Mouse (Mus musculus) lung, adult 2 months (tissue): ENCODE data around the gene Cd27. TPM values are rescaled to one million over a fixed set of nuclear protein-coding genes. Genes with fewer than 3 reads are reported as not detected.
"Not testable (repeated sequence)": the region's sequence is repeated elsewhere in the genome, so short reads cannot be mapped to it uniquely, and the experiment has no call there.

Experiments used
- DNase-seq: peaks from one replicate; pipeline ENCODE4 v3.0.0; 2022
- H3K4me1 ChIP-seq: fragments of 200-500 bp; 2 replicates; pipeline ENCODE4 v1.6.1; 2011; ENCODE audit warnings: low read length; ENCODE audit not compliant: control insufficient read depth, insufficient read depth
- H3K4me3 ChIP-seq: fragments of 200-500 bp; replicated peaks from 2 replicates; pipeline ENCODE3; 2011; ENCODE audit warnings: low read depth, mild to moderate bottlenecking, control low read depth, low read length; ENCODE audit errors: extremely low read depth
- CTCF ChIP-seq: fragments of 200-500 bp; IDR thresholded peaks from 2 replicates; pipeline ENCODE4 v1.5.1; 2011; ENCODE audit warnings: mild to moderate bottlenecking, low read length, control low read depth; ENCODE audit not compliant: insufficient read depth
- POLR2A ChIP-seq: fragments of 200-500 bp; IDR thresholded peaks from 2 replicates; pipeline ENCODE4 v1.6.1; 2011; ENCODE audit warnings: low read depth, mild to moderate bottlenecking, control low read depth, low read length, borderline replicate concordance; ENCODE audit errors: extremely low read depth
- WGBS: fragments of 180-500 bp; shearing (Covaris S2); methylation state at CpG from one replicate; pipeline ENCODE4 v1.1.7; 2018; 5-methylcytosine and 5-hydroxymethylcytosine counted together
- polyA plus RNA-seq: library from polyadenylated mRNA; depleted of rRNA; stranded (reverse); fragments of >200 nt; gene quantifications from 2 replicates; pipeline ENCODE4 v1.2.3, GENCODE M21; 2012; rRNA removed

The Cd27 gene
- polyA plus RNA-seq, result 8.1 and 9.8 TPM in 2 replicates

DNA sequence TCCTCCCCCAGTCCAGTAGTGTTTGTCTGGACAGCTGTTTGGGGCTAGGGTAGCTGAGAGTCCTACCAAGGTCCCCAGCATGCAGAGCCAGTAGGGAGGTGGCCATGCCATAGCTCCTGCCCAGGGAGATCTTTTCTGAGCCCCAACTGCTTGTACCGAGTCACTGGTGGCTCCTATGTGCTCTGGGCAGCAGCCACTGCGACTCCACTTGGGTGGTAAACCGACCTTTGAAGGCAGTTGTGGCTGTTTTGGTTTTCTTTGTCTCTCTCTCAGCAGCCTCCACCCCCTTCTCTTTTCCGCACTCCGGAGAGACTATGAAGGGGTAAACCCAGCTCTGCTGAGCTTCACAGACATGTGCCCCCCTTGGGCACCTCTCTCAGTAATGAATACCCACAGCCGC, at the start of gene Cd27:
Gene Cd27, minus strand, starts transcription at position 229 of the 400 bp plus-strand sequence.
- 62% methylated on average over 6 of the region's 6 CpGs for WGBS
- Histone ChIP-seq H3K4me3 (no peak within 1 kb of the TSS), H3K4me1 (peaks cover 7% of the 10 kb centered on the region)
- no peak for DNase-seq
- TF ChIP-seq CTCF (no peak), POLR2A (no peak)

DNA sequence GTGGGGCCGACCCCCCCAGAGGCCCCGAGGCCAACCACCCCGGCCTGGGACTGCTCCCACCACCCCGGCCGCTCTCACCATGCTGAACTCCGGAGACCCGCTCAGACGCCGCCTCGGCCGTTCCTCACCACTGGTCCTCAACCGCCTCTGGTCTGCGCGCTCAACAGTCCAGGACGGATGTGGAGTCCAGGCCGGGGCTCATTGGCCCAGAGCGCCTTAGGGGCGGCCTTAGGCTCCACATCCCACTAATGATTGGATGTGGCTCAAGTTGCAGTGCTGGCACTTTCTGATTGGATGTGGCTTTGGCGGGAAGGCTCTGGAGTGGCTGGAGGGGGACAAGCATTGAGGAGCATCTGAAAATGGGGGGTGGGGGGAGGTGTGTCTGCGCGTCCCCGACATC, 49.1 kb upstream of the Cd27 start, which contains the start of gene Tuba3a:
Gene Tuba3a, minus strand, starts transcription at position 153 of the 400 bp plus-strand sequence.
- no peak for DNase-seq
- no peak for TF ChIP-seq CTCF
- no peak for TF ChIP-seq POLR2A
- 95% methylated on average over 22 of the region's 22 CpGs for WGBS
- Histone ChIP-seq H3K4me3 (no peak within 1 kb of the TSS), H3K4me1 (no peaks in the 10 kb centered on the region)

DNA sequence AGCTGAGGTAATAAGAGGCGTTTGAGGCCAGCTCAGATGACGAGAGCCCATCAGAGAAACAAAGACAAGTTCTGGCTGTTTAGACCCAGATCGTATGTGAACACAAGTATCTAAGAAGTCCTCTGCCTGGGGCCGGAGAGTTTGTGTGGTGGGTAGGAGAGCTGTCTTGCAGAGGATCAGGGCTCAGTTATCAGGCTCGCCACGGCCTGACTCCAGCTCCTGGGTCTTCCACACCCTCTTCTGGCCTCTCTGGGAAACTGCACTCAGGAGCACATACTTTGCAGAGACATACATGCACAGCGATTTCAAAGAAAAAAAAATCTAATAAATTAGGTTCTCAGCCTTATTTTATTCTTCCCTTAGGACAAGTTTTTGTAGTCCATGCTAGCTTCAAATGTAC, 47.9 kb upstream of the Cd27 start:
- DNase-seq, result no peak
- Histone ChIP-seq H3K4me3 (no peak overlapping the region), H3K4me1 (no peaks in the 10 kb centered on the region)
- TF ChIP-seq POLR2A (no peak), CTCF (no peak)
- 92% methylated on average over 7 of the region's 7 CpGs for WGBS

DNA sequence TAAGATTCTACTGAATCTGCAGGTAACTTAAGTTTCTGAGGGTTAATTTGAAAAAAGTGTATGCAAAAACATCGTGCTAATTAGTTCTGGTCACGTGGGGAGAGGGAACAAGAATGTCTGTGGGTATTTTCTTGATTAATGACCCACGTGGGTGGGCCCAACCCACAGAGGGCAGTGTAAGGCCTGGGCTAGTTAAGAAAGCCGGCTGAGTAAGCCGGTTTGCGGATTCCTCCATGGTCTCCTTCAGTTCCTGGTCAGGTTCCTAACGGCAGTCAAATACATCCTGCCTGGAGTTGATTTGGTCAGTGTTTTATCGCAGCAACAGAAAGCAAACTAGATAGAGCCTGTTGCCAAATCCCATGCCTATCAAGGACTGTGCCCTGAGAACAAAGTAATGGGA, 47.4 kb upstream of the Cd27 start:
- Histone ChIP-seq H3K4me1 (no peaks in the 10 kb centered on the region), H3K4me3 (no peak overlapping the region)
- DNase-seq, result no peak
- 35% methylated on average over 8 of the region's 8 CpGs for WGBS
- TF ChIP-seq CTCF (no peak), POLR2A (no peak)

DNA sequence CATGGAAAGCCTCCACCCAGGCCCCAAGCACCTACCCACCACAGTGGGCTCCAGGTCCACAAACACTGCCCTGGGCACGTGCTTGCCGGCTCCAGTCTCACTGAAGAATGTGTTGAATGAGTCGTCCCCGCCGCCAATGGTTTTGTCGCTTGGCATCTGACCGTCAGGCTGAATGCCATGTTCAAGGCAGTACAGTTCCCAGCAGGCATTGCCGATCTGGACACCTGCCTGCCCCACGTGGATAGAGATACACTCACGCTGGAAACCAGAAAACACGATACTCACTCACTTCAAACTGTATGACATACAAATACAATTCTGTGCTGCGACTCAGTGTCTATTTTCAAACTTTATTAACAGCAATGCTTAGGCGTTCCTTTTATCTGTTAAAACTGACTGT, 45.9 kb upstream of the Cd27 start:
- H3K4me1 ChIP-seq, DNase-seq, H3K4me3 ChIP-seq: not testable (repeated sequence)
- WGBS, result 86% methylated on average over 13 of the region's 13 CpGs

DNA sequence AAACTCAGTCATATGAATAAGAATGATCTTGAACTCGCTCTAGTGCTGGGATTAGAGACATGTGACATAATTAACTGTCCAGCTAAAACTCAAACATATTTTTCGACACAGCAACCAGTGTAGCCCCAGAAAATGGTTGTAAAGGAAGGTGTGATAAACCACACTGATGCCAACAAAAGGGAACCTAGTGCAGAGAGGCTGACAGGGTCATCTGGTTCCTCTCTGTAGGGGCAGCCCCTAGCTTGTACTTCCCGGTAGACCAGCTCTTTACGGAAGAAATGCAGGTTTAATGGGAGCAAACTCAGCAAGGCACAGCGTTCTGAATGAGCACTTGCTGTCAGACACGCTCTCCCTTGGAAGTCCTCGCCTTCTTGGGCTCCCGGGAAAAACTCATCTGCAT, 42.9 kb upstream of the Cd27 start:
- no peak for DNase-seq
- TF ChIP-seq CTCF (no peak), POLR2A (no peak)
- WGBS, result 58% methylated on average over 8 of the region's 8 CpGs
- Histone ChIP-seq H3K4me1 (no peaks in the 10 kb centered on the region), H3K4me3 (no peak overlapping the region)

DNA sequence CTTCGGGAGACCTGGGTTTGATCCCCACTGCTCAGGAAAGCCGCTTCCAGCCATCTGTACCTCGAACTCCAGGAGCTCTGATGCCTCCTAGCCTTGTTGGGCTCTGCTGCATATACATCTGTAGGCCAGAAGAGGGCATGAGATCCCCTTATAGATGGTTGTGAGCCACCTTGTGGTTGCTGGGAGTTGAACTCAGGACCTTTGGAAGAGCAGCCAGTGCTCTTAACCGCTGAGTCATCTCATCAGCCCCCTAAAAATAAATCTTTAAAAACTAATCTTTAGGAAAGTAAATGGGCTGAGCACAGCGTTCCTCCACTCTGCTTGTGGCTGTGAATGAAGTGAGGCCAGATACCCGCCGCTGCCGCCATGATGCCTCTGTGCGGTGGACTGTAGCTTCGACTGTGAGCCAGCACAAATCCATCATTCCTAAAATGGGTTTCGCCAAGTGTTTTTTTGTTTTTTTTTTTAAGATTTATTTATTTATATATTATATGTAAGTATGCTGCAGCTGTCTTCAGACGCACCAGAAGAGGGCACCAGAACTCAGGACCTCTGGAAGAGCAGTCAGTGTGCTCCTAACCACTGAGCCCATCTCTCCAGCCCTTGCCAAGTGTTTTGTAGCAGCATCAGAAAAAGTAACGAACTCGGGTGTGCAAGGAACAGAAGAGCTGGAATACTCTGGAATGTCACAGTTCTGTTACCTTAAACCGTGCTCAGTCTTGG, 38.2 kb upstream of the Cd27 start:
- no peaks in the 10 kb centered on the region for H3K4me1 ChIP-seq
- H3K4me3 ChIP-seq, result no peak overlapping the region
- peak; percentile 25 for DNase-seq
- 41% methylated on average over 15 of the region's 15 CpGs for WGBS
- peak; percentile 63 for TF ChIP-seq CTCF
- TF ChIP-seq POLR2A, result no peak

DNA sequence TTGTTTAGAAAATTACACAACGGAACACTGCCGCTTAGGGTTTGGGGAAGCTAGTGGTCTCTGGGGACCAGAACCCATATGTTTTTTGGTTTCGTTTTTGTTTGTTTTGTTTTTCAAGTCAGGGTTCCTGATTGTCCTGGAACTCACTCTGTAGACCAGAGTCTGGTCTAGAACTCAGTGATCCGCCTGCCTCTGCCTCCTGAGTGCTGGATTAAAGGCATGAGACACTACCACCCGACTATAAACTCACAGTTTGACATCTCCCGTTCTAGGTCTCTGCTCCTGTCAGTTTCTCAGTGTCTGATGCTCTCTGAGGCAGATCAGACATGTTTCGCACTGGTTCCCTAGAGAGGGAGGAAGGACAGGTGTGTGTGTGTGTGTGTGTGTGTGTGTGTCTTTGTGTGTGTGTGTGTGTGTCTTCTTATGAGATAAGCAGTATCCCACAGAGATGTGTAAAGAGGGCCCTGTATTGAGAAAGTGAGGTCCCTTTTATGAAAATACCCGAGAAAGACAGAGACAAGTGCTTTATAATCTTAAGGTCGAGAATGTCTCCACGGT, 35.5 kb upstream of the Cd27 start:
- no peak overlapping the region for H3K4me3 ChIP-seq
- no peaks in the 10 kb centered on the region for H3K4me1 ChIP-seq
- TF ChIP-seq CTCF (no peak), POLR2A (no peak)
- DNase-seq, result no peak
- 69% methylated on average over 10 of the region's 10 CpGs for WGBS

DNA sequence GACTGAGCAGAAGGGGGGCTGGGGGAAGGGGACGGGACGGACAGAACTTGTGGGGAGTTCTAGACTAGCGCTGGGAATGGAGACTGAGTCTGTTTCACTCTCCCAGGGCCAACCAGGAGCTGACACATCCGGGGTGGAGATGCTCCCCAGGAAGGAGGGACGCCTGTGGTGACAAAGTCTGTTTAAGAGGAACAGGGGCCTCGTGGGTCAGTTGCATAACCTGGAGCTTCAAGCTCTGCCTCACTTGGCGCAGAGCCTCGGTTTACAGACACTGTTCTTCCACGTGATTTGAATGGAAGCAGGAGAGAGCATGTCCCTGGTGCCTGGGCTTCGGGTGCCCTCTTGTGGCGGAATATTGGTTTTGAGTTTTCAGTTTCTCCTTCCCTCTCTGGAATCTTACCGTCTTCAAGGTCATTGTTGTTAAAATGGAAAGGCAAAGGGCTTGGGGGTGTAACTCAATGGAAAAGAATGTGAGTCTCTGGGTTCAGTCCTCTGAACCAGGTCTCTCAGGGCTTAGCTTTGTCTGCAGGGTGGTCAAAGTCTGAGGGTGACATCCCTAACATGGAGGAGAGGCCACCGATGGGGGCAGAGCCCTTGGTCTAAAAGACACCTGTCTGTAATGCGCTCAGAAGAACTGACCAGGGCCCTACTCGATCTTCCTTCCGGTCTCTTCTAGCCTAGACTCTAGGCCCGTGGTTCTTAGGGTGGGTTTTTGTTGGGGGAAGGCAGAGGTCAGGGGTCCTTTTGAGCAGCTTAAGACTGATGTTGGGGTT, 34.8 kb upstream of the Cd27 start:
- H3K4me3 ChIP-seq, result peak overlapping the region; percentile 1

DNA sequence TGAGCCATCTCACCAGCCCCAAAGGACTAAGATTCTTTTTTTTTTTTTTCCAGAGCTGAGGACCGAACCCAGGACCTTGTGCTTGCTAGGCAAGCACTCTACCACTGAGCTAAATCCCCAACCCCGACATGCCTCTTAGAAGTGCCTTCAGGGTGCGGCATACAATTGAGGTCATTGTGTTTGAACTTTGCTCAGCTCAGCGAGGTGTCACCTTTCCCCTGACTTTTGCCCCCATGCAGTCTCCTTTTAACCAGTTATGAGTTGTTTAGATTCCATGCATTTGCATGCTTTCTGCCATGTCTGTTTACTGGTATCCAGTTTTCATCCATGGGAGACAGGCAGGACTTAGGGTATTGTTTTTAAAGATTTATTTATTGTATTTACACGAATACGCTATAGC, 32.0 kb upstream of the Cd27 start:
- TF ChIP-seq POLR2A (no peak), CTCF (no peak)
- H3K4me3 ChIP-seq, result no peak overlapping the region
- 50% methylated on average over 6 of the region's 6 CpGs for WGBS
- H3K4me1 ChIP-seq, result no peaks in the 10 kb centered on the region
- no peak for DNase-seq

More for the DNA sequence above, 34.8 kb upstream of the Cd27 start:
- peak; percentile 95 for TF ChIP-seq CTCF
- peak; percentile 29; the same call in 1 of the 2 replicates for TF ChIP-seq POLR2A
- no peaks in the 10 kb centered on the region for H3K4me1 ChIP-seq
- peak; percentile 86 for DNase-seq
- WGBS, result 11% methylated on average over 17 of the region's 17 CpGs

DNA sequence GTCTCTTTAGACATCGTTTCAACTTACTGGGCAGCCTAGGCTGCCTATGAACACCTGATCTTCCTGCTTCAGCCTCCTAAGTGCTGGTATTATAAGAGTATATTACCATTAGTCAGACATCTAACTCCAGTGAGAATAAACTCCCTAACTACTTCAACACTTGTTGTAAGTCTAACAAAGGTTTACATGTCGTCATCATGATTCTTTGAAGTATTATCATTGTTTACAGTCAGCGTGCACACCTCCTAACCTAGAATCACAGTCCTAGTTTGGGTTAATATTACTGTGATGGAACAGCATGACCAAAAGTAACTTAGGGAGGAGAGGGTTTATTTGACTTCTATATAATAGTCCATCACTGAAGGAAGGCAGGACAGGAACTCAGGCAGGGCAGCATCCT, 30.7 kb upstream of the Cd27 start:
- TF ChIP-seq POLR2A, result no peak
- TF ChIP-seq CTCF, result no peak
- no peak overlapping the region for H3K4me3 ChIP-seq

DNA sequence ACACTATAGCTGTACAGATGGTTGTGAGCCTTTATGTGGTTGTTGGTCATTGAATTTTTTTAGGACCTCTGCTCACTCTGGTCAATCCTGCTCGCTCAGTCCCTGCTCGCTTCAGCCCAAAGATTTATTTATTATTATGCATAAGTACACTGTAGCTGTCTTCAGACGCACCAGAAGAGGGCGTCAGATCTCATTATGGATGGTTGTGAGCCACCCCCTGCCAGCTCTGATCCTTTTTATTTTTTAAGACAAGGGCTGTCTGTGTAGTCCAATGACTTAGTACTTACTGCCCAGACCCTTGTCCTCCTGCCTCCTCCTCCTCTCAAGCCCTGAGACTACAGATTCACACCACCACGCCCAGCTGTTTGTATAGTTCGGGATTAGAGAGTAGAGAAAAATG, 29.8 kb upstream of the Cd27 start:
- DNase-seq, H3K4me3 ChIP-seq: not testable (repeated sequence)
- WGBS, result 55% methylated on average over 6 of the region's 6 CpGs

More for the DNA sequence above, 30.7 kb upstream of the Cd27 start:
- no peak for DNase-seq
- 67% methylated on average over 3 of the region's 3 CpGs for WGBS
- no peaks in the 10 kb centered on the region for H3K4me1 ChIP-seq

More for the DNA sequence above, 29.8 kb upstream of the Cd27 start:
- H3K4me1 ChIP-seq, result not testable (repeated sequence)
